Mouse (Mus musculus): ENCODE results near the gene Tjp2. TPM values are rescaled to one million over a fixed set of nuclear protein-coding genes. Genes with fewer than 3 reads are reported as not detected.

Gene Tjp2
- polyA plus RNA-seq, 1 experiment from 2014 or later, result 33.0 TPM

DNA sequence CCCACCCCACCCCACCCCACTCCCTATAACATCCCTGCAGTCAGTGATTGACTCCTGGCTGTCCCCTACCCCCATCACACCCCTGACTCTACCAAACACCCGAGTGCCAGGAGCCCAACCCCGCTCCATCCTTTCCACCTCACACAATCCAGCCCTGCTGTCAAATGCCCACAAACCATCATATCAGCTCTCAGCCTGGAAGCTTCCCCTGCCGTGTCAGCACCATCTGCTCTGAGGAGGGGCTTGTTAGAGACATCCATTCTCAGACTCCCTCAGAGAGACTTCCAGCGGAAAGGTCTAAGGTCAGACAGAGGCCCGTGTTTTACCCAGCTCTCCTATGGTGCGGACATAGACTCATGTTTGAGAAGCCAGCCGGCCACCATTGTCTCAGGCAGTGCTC, 11.5 kb downstream of the Tjp2 start:
- WGBS, result 41% methylated on average over 7 of the region's 7 CpGs
- Histone ChIP-seq H3K9ac (ENCODE audit: low read depth, low read length) (no peak overlapping the region), H3K9me3 (ENCODE audit: control insufficient read depth, low read length) (no peaks in the 10 kb centered on the region), H3K27ac (ENCODE audit: low read length) (no peak overlapping the region), H3K4me2 (ENCODE audit: low read depth, low read length) (no peak overlapping the region), H3K27me3 (replicated peaks; ENCODE audit: control insufficient read depth, insufficient read depth, low read length) (no peaks in the 10 kb centered on the region), H3K4me1 (ENCODE audit: control insufficient read depth, insufficient read depth, low read length) (peaks cover 12% of the 10 kb centered on the region), H3K4me3 (ENCODE audit: low read length) (no peak overlapping the region), H3K36me3 (ENCODE audit: control insufficient read depth, insufficient read depth, low read length) (no peaks in the 10 kb centered on the region)
- ATAC-seq, result peak; percentile 14; the same call in 1 of the 2 replicates

DNA sequence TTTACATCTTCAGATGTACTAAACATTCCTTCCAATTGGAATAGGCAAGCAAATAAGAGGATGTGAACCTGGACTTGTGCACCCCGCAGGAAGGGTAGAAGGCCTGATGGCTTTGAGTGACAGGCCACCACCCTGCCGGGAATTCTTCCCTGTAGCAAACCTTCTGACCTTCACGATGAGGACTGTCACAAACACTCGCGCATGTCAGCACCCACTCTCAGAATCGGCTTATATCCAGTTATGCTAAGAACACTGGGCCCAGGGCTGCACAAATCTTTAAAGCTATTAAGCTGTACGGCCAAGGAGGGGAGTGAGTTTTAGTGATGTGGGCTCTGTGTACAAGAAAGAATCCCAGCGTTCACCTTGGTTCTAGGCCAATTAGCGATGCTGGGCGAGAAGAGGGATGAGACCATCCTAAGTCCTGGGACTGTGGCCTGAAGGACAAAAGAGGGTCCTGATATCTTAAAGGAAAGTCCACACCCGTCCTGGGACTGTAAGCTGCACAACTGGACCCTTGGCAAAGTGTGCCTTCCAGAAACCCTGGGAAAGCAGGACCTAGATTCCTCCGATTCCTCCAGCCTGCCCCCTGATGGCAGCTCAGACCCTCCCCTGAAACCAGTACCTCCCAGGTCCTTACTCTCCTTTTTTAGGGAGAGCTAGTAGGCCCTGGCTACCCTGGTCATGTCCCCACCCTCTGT, 12.1 kb downstream of the Tjp2 start:
- Histone ChIP-seq H3K4me1 (ENCODE audit: control insufficient read depth, insufficient read depth, low read length) (peaks cover 12% of the 10 kb centered on the region), H3K27ac (ENCODE audit: low read length) (no peak overlapping the region), H3K9ac (ENCODE audit: low read depth, low read length) (no peak overlapping the region), H3K36me3 (ENCODE audit: control insufficient read depth, insufficient read depth, low read length) (no peaks in the 10 kb centered on the region), H3K4me2 (ENCODE audit: low read depth, low read length) (no peak overlapping the region), H3K9me3 (ENCODE audit: control insufficient read depth, low read length) (no peaks in the 10 kb centered on the region), H3K27me3 (replicated peaks; ENCODE audit: control insufficient read depth, insufficient read depth, low read length) (no peaks in the 10 kb centered on the region), H3K4me3 (ENCODE audit: low read length) (no peak overlapping the region)
- ATAC-seq, result no peak
- 74% methylated on average over 12 of the region's 12 CpGs for whole genome bisulfite sequencing

DNA sequence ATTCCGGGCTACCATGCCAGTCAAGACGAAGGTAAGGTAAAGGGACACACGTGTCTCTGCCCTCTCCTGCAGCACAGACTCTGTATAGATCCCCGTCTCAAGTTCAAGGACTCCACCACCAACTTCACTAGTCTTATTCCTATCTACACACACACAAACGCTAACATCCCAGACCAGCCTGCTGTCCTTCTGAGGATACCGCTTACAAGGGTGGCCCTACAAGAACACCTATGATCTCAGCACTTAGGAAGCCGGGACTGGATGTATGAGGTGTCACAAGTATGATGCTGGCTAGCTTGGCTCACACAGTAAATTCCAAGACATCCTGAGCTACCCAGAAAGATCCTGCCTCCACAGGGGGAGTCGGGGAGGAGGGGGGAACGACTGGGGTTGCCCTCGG, 13.7 kb downstream of the Tjp2 start:
- Histone ChIP-seq H3K9ac (ENCODE audit: low read depth, low read length) (no peak overlapping the region), H3K27ac (ENCODE audit: low read length) (no peak overlapping the region), H3K4me2 (ENCODE audit: low read depth, low read length) (no peak overlapping the region), H3K4me3 (ENCODE audit: low read length) (no peak overlapping the region), H3K27me3 (replicated peaks; ENCODE audit: control insufficient read depth, insufficient read depth, low read length) (no peaks in the 10 kb centered on the region), H3K4me1 (ENCODE audit: control insufficient read depth, insufficient read depth, low read length) (peaks cover 11% of the 10 kb centered on the region), H3K9me3 (ENCODE audit: control insufficient read depth, low read length) (no peaks in the 10 kb centered on the region), H3K36me3 (ENCODE audit: control insufficient read depth, insufficient read depth, low read length) (no peaks in the 10 kb centered on the region)
- WGBS, result 79% methylated on average over 10 of the region's 10 CpGs
- no peak for ATAC-seq

DNA sequence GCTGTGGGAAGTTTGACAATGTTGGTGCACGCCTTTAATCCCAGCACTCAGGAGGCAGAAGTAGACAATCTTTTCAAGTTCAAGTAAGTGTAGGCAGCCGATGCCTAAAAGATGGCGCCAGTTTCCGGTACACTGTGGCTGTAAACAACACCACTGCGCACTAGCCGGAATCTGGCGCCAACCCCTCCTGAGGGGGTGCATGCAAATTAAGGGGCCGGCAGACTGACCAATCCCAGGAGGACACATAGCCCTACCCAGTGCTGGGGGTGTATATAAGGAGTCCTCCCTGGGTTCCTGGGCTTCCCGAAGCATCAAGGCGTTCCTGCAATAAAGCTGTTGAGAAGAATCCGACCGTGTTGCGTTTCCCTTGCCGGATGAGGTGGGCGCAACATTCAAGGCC, 15.3 kb downstream of the Tjp2 start:
- H3K27ac ChIP-seq (ENCODE audit: low read length), result no peak overlapping the region
- H3K4me2 ChIP-seq (ENCODE audit: low read depth, low read length), result no peak overlapping the region
- no peaks in the 10 kb centered on the region for H3K9me3 ChIP-seq (ENCODE audit: control insufficient read depth, low read length)
- WGBS, result 94% methylated on average over 15 of the region's 15 CpGs
- no peak for ATAC-seq
- H3K4me1 ChIP-seq (ENCODE audit: control insufficient read depth, insufficient read depth, low read length), result peaks cover 4% of the 10 kb centered on the region; the same call in 1 of the 2 replicates
- no peaks in the 10 kb centered on the region for H3K36me3 ChIP-seq (ENCODE audit: control insufficient read depth, insufficient read depth, low read length)
- no peaks in the 10 kb centered on the region for H3K27me3 ChIP-seq (replicated peaks; ENCODE audit: control insufficient read depth, insufficient read depth, low read length)
- no peak overlapping the region for H3K4me3 ChIP-seq (ENCODE audit: low read length)
- H3K9ac ChIP-seq (ENCODE audit: low read depth, low read length), result no peak overlapping the region

DNA sequence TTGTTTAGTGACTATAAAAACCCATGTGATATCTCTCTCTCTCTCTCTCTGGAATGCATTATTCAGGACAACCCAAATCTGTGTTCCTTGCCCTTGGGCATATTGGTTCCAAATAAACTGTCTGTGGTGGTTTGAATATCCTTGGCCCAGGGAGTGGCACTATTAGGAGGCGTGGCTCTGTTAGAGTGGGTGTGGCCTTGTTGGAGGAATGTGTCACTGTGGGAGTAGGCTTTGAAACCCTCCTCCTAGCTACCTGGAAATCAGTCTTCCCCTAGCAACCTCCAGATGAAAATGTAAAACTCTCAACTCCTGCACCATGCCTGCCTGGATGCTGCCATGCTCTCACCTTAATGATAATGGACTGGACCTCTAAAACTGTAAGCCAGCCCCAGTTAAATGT, 16.9 kb downstream of the Tjp2 start:
- Histone ChIP-seq H3K4me1 (ENCODE audit: control insufficient read depth, insufficient read depth, low read length) (no peaks in the 10 kb centered on the region), H3K27me3 (replicated peaks; ENCODE audit: control insufficient read depth, insufficient read depth, low read length) (no peaks in the 10 kb centered on the region), H3K9ac (ENCODE audit: low read depth, low read length) (no peak overlapping the region), H3K9me3 (ENCODE audit: control insufficient read depth, low read length) (no peaks in the 10 kb centered on the region), H3K4me2 (ENCODE audit: low read depth, low read length) (no peak overlapping the region), H3K27ac (ENCODE audit: low read length) (no peak overlapping the region), H3K36me3 (ENCODE audit: control insufficient read depth, insufficient read depth, low read length) (no peaks in the 10 kb centered on the region), H3K4me3 (ENCODE audit: low read length) (no peak overlapping the region)
- no peak for ATAC-seq
- 90% methylated on average over 1 of the region's 1 CpGs for WGBS

DNA sequence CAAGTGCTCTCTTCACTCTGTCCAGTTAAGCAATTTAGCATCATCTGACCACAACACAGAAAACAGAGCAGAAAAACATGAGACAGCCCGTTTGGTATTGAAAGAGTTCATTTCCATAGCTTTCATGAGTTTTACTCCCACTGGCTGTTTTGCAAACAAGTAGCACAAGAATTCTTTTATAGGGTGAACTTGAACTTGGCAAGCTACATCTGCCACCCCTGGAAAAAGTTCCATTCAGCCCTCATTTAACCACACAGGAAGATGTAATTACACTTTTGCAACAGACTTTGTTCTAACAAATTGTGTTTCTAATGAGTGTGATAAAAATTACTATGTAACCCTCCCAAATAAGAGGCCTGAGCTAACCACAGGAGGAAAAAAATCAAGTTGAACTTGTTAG, 19.8 kb downstream of the Tjp2 start:
- Histone ChIP-seq H3K4me3 (ENCODE audit: low read length) (no peak overlapping the region), H3K27ac (ENCODE audit: low read length) (no peak overlapping the region), H3K4me1 (ENCODE audit: control insufficient read depth, insufficient read depth, low read length) (no peaks in the 10 kb centered on the region), H3K9ac (ENCODE audit: low read depth, low read length) (no peak overlapping the region), H3K4me2 (ENCODE audit: low read depth, low read length) (no peak overlapping the region), H3K27me3 (replicated peaks; ENCODE audit: control insufficient read depth, insufficient read depth, low read length) (no peaks in the 10 kb centered on the region), H3K36me3 (ENCODE audit: control insufficient read depth, insufficient read depth, low read length) (no peaks in the 10 kb centered on the region), H3K9me3 (ENCODE audit: control insufficient read depth, low read length) (no peaks in the 10 kb centered on the region)
- no peak for ATAC-seq
- WGBS, result 46% methylated on average over 1 of the region's 1 CpGs

- Histone ChIP-seq H3K4me3 (ENCODE audit: low read length) (no peak overlapping the region), H3K9ac (ENCODE audit: low read depth, low read length) (no peak overlapping the region), H3K36me3 (ENCODE audit: control insufficient read depth, insufficient read depth, low read length) (no peaks in the 10 kb centered on the region), H3K4me2 (ENCODE audit: low read depth, low read length) (no peak overlapping the region), H3K27ac (ENCODE audit: low read length) (no peak overlapping the region), H3K9me3 (ENCODE audit: control insufficient read depth, low read length) (no peaks in the 10 kb centered on the region), H3K4me1 (ENCODE audit: control insufficient read depth, insufficient read depth, low read length) (no peaks in the 10 kb centered on the region), H3K27me3 (replicated peaks; ENCODE audit: control insufficient read depth, insufficient read depth, low read length) (no peaks in the 10 kb centered on the region)
- 71% methylated on average over 5 of the region's 5 CpGs for WGBS
- ATAC-seq, result no peak
Observed at GRCm38 (mm10) chr19:24201848-24202247, 23.0 kb downstream of the Tjp2 start.

GRCm38 (mm10) chr19:24200566-24200965, 24.3 kb downstream of the Tjp2 start:
- H3K4me1 ChIP-seq (ENCODE audit: control insufficient read depth, insufficient read depth, low read length), result no peaks in the 10 kb centered on the region
- no peak overlapping the region for H3K4me2 ChIP-seq (ENCODE audit: low read depth, low read length)
- H3K27ac ChIP-seq (ENCODE audit: low read length), result no peak overlapping the region
- no peak overlapping the region for H3K4me3 ChIP-seq (ENCODE audit: low read length)
- H3K9ac ChIP-seq (ENCODE audit: low read depth, low read length), result no peak overlapping the region
- 72% methylated on average over 12 of the region's 12 CpGs for WGBS
- ATAC-seq, result no peak
- H3K36me3 ChIP-seq (ENCODE audit: control insufficient read depth, insufficient read depth, low read length), result no peaks in the 10 kb centered on the region
- no peaks in the 10 kb centered on the region for H3K9me3 ChIP-seq (ENCODE audit: control insufficient read depth, low read length)
- no peaks in the 10 kb centered on the region for H3K27me3 ChIP-seq (replicated peaks; ENCODE audit: control insufficient read depth, insufficient read depth, low read length)

DNA sequence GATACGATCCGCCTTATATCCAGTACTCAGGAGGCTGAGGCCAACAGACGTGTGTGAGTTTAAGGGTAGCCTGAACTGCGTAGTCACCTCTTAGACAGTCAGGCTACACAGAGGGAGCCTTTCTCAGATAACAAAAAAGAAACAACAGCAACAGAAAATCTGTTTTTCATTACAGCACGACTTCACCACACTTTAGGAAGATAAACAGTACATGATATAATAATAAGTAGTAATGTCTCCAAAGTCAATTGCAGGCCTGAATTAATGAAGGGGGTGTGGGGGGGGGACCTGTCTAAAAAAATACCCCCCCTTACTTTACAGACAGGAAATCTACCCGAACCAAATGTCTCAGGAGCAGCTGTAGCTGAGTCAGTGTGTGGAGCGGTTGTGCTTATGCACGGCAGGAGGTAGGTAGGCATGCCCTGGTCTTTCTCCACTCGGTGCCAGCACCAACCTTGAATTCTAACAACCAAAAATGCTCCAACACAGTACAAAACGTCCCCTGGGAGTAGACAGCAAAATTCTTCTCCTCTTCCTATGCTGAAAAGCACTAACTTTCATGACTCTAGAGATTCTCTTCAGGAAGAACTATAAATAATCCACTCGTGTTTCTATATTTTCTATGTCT, 26.0 kb downstream of the Tjp2 start:
- 76% methylated on average over 11 of the region's 11 CpGs for WGBS
- Histone ChIP-seq H3K27me3 (replicated peaks; ENCODE audit: control insufficient read depth, insufficient read depth, low read length) (no peaks in the 10 kb centered on the region), H3K9me3 (ENCODE audit: control insufficient read depth, low read length) (no peaks in the 10 kb centered on the region; the same call in 1 of the 2 replicates), H3K36me3 (ENCODE audit: control insufficient read depth, insufficient read depth, low read length) (peaks cover 2% of the 10 kb centered on the region; the same call in 1 of the 2 replicates), H3K4me3 (ENCODE audit: low read length) (no peak overlapping the region), H3K27ac (ENCODE audit: low read length) (no peak overlapping the region), H3K9ac (ENCODE audit: low read depth, low read length) (no peak overlapping the region), H3K4me1 (ENCODE audit: control insufficient read depth, insufficient read depth, low read length) (no peaks in the 10 kb centered on the region), H3K4me2 (ENCODE audit: low read depth, low read length) (no peak overlapping the region)
- ATAC-seq, result no peak
